Mouse (Mus musculus) cortical plate, adult 2 months (tissue): Measurements from ENCODE around the gene Diaph3. TPM values are rescaled to one million over a fixed set of nuclear protein-coding genes. Genes with fewer than 3 reads are reported as not detected.

Source experiments
- H3K27ac ChIP-seq: fragments of 200-500 bp; 2 replicates; pipeline ENCODE4 v1.5.1; 2012; ENCODE audit warnings: low read length, control low read depth, inconsistent platforms; ENCODE audit not compliant: insufficient read depth
- H3K4me1 ChIP-seq: fragments of 200-500 bp; 2 replicates; pipeline ENCODE4 v1.6.1; 2011; ENCODE audit warnings: low read length; ENCODE audit not compliant: control insufficient read depth, insufficient read depth
- H3K4me3 ChIP-seq: fragments of 200-500 bp; 2 replicates; pipeline ENCODE4 v1.5.1; 2011; ENCODE audit warnings: mild to moderate bottlenecking, low read length, control low read depth; ENCODE audit not compliant: insufficient read depth
- CTCF ChIP-seq: fragments of 200-500 bp; IDR thresholded peaks from 2 replicates; pipeline ENCODE4 v1.5.1; 2011; ENCODE audit warnings: mild to moderate bottlenecking, control low read depth, low read length; ENCODE audit not compliant: insufficient read depth; ENCODE audit errors: extremely low read depth
- POLR2A ChIP-seq: fragments of 200-500 bp; IDR thresholded peaks from 2 replicates; pipeline ENCODE4 v1.6.1; 2011; ENCODE audit warnings: mild to moderate bottlenecking, low read length, control low read depth; ENCODE audit not compliant: insufficient read depth; ENCODE audit errors: extremely low read depth
- polyA plus RNA-seq: library from polyadenylated mRNA; depleted of rRNA; stranded (reverse); fragments of >200 nt; gene quantifications from 2 replicates; pipeline ENCODE4 v1.2.3, GENCODE M21; 2012

The Diaph3 gene
- polyA plus RNA-seq, 1 experiment: 3.3 TPM

- no peak for TF ChIP-seq POLR2A
- TF ChIP-seq CTCF: no peak
- Histone ChIP-seq H3K4me1 (no peaks in the 10 kb centered on the region), H3K27ac (no peak overlapping the region), H3K4me3 (no peak overlapping the region)
Observed at GRCm38 (mm10) chr14:86788880-86789641, 352.0 kb downstream of the Diaph3 start.

GRCm38 (mm10) chr14:86786866-86787265, 354.2 kb downstream of the Diaph3 start:
- no peak for TF ChIP-seq POLR2A
- TF ChIP-seq CTCF: no peak
- Histone ChIP-seq H3K4me3 (no peak overlapping the region), H3K27ac (no peak overlapping the region), H3K4me1 (no peaks in the 10 kb centered on the region)

- Histone ChIP-seq H3K4me1 (no peaks in the 10 kb centered on the region), H3K4me3 (no peak overlapping the region), H3K27ac (no peak overlapping the region)
- TF ChIP-seq POLR2A (no peak), CTCF (peak; percentile 62)
Observed at GRCm38 (mm10) chr14:86781553-86782273, 359.3 kb downstream of the Diaph3 start.

GRCm38 (mm10) chr14:86773311-86773710, 367.7 kb downstream of the Diaph3 start:
- no peak overlapping the region for H3K4me3 ChIP-seq
- H3K27ac ChIP-seq: no peak overlapping the region
- no peaks in the 10 kb centered on the region; the same call in 1 of the 2 replicates for H3K4me1 ChIP-seq
- TF ChIP-seq CTCF (no peak), POLR2A (no peak)

- Histone ChIP-seq H3K4me3 (no peak overlapping the region), H3K27ac (no peak overlapping the region), H3K4me1 (no peaks in the 10 kb centered on the region; the same call in 1 of the 2 replicates)
- TF ChIP-seq CTCF: no peak
- TF ChIP-seq POLR2A: no peak
Observed at GRCm38 (mm10) chr14:86772176-86773150, 368.6 kb downstream of the Diaph3 start.

GRCm38 (mm10) chr14:86764286-86764685, 376.7 kb downstream of the Diaph3 start:
- Histone ChIP-seq H3K4me1 (no peaks in the 10 kb centered on the region), H3K27ac (no peak overlapping the region), H3K4me3 (no peak overlapping the region)
- TF ChIP-seq CTCF (no peak), POLR2A (no peak)

- Histone ChIP-seq H3K27ac (no peak overlapping the region), H3K4me1 (no peaks in the 10 kb centered on the region), H3K4me3 (no peak overlapping the region)
- TF ChIP-seq POLR2A (no peak), CTCF (no peak)
Observed at GRCm38 (mm10) chr14:86757604-86758520, 383.2 kb downstream of the Diaph3 start.

GRCm38 (mm10) chr14:86757132-86757531, 383.9 kb downstream of the Diaph3 start:
- H3K27ac ChIP-seq: no peak overlapping the region
- no peak overlapping the region for H3K4me3 ChIP-seq
- TF ChIP-seq POLR2A (no peak), CTCF (no peak)
- H3K4me1 ChIP-seq: no peaks in the 10 kb centered on the region
